Comparison of ENCODE assay signal across 29 mouse cellular contexts in the genomic region with DNA sequence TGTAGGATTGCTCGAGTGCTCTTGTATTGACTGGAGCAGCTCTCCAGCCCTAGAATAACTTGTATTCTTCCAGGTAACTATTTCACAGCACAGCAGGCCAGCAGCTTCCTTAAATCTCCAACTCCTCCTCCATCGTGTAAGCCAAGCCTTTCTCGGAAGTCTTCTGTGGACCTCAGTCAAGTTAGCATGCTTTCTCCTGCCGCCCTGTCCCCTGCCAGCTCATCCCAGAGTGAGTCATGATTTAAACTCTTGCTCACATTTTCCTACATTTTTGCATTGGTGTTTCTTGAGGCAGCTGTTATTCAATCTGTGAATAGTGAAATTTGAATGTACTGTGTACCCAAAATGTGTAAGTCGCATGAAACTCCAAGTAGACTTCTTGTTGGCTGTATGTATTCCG. TPM values are rescaled to one million over a fixed set of nuclear protein-coding genes. Genes with fewer than 3 reads are reported as not detected.
DNase-seq lines count a peak whose midpoint lies in the region; ATAC-seq lines count a peak whose summit lies in the region.
"Had no signal": no experiment of that assay in that cellular context is flagged by ENCODE, and none has a peak within 500 bp of the region (broad histone marks: within the 10 kb centered on the region; RNA-seq: fewer than 3 reads in every experiment).

No protein-coding gene starts in this region.

- WGBS in midbrain, embryonic 11.5 days = 91% methylated on average over 6 of the region's 6 CpGs

- no peaks in the 10 kb centered on the region for H3K4me1 ChIP-seq in midbrain, embryonic 11.5 days (ENCODE audit: control insufficient read depth, insufficient read depth, low read length)
- H3K4me1 ChIP-seq: embryonic facial prominence, embryonic 12.5 days; forebrain, embryonic 15.5 days; heart, embryonic 15.5 days; kidney, embryonic 15.5 days; limb, embryonic 13.5 days; liver, embryonic 15.5 days; midbrain, embryonic 12.5 days; neural tube, embryonic 12.5 days had no signal

- H3K4me3 ChIP-seq in midbrain, embryonic 11.5 days (ENCODE audit: low read depth, low read length) = no peak overlapping the region
- H3K4me3 ChIP-seq: embryonic facial prominence, embryonic 12.5 days; forebrain, embryonic 15.5 days; heart, embryonic 15.5 days; kidney, embryonic 15.5 days; limb, embryonic 13.5 days; liver, embryonic 15.5 days; midbrain, embryonic 12.5 days; neural tube, embryonic 12.5 days had no signal

- H3K36me3 ChIP-seq in midbrain, embryonic 11.5 days (ENCODE audit: control insufficient read depth, insufficient read depth, low read length) = peaks cover 23% of the 10 kb centered on the region

- H3K4me2 ChIP-seq in midbrain, embryonic 11.5 days = no peak overlapping the region
- H3K4me2 ChIP-seq: embryonic facial prominence, embryonic 12.5 days; forebrain, embryonic 15.5 days; heart, embryonic 15.5 days; kidney, embryonic 15.5 days; limb, embryonic 13.5 days; liver, embryonic 15.5 days; midbrain, embryonic 12.5 days; neural tube, embryonic 12.5 days had no signal

- intact Hi-C loops in left cerebral cortex, postnatal 4 days (cut with DNase I) = no loop called here
- intact Hi-C loops in left cerebral cortex, postnatal 25 days (cut with DNase I) = no loop called here

- ATAC-seq in midbrain, embryonic 11.5 days (ENCODE audit: low FRiP score) = no peak
- ATAC-seq: forebrain, embryonic 15.5 days; hindbrain, embryonic 16.5 days; intestine, embryonic 16.5 days had no signal

- no peaks in the 10 kb centered on the region for H3K27me3 ChIP-seq in midbrain, embryonic 11.5 days (ENCODE audit: control insufficient read depth, insufficient read depth, low read length)
- H3K27me3 ChIP-seq: embryonic facial prominence, embryonic 12.5 days; forebrain, embryonic 15.5 days; heart, embryonic 15.5 days; kidney, embryonic 15.5 days; limb, embryonic 13.5 days; liver, embryonic 15.5 days; midbrain, embryonic 12.5 days; neural tube, embryonic 12.5 days had no signal

- H3K9ac ChIP-seq in midbrain, embryonic 11.5 days (ENCODE audit: low read length) = no peak overlapping the region
- H3K9ac ChIP-seq: embryonic facial prominence, embryonic 12.5 days; forebrain, embryonic 15.5 days; heart, embryonic 15.5 days; kidney, embryonic 15.5 days; limb, embryonic 13.5 days; liver, embryonic 15.5 days; midbrain, embryonic 12.5 days; neural tube, embryonic 12.5 days had no signal

- no peaks in the 10 kb centered on the region for H3K9me3 ChIP-seq in midbrain, embryonic 11.5 days (ENCODE audit: control insufficient read depth, low read length)
- H3K9me3 ChIP-seq: embryonic facial prominence, embryonic 12.5 days; forebrain, embryonic 15.5 days; heart, embryonic 15.5 days; kidney, embryonic 15.5 days; limb, embryonic 13.5 days; liver, embryonic 15.5 days; midbrain, embryonic 12.5 days; neural tube, embryonic 12.5 days had no signal

- H3K27ac ChIP-seq in midbrain, embryonic 11.5 days (ENCODE audit: low read depth, low read length) = no peak overlapping the region
- H3K27ac ChIP-seq: embryonic facial prominence, embryonic 12.5 days; forebrain, embryonic 15.5 days; heart, embryonic 15.5 days; kidney, embryonic 15.5 days; limb, embryonic 13.5 days; liver, embryonic 15.5 days; midbrain, embryonic 12.5 days; neural tube, embryonic 12.5 days had no signal

- DNase-seq in adrenal gland, postnatal 36 days = peak; percentile 30 to 43
- no peak for DNase-seq in adrenal gland, postnatal 4 days (ENCODE audit: low spot score in 2 of 2)
- peak; percentile 39 to 48 for DNase-seq in left cerebral cortex, adult 18-20 months (ENCODE audit: low spot score in 2 of 2)
- no peak for DNase-seq in left cerebral cortex, postnatal 4 days
- peak; percentile 76 for DNase-seq in NIH3T3 (ENCODE audit: low read depth)
- peak; percentile 28 to 89 for DNase-seq in left cerebral cortex, postnatal 25 days (ENCODE audit: low spot score in 2 of 2)
- DNase-seq in testis, postnatal 10 days (ENCODE audit: low spot score) = no peak
- DNase-seq in midbrain, embryonic 11.5 days (ENCODE audit: low spot score, missing footprints) = no peak
- DNase-seq: B cell, adult 2 months; cerebellum, adult 9-11 months; gastrocnemius, postnatal 10 days; heart, adult 18-20 months; heart, postnatal 4 days; thymus, postnatal 25 days had no signal

RNA-seq across cellular contexts. Expression of gene Gm21958, which starts 1.3 kb away (rescaled TPM):
- total RNA-seq in adrenal gland, postnatal 36 days (2021) = not detected
- not detected for total RNA-seq in adrenal gland, postnatal 4 days (2021)
- total RNA-seq in left cerebral cortex, adult 18-20 months (2021) = not detected
- total RNA-seq in left cerebral cortex, postnatal 4 days (2021) = not detected
- total RNA-seq in left cerebral cortex, postnatal 25 days (2021) = not detected
- polyA plus RNA-seq in midbrain, embryonic 11.5 days (2014; fragmentation: Nextera tagmentation; extraction: Ambion mirVana) = 0.61 TPM in 1 of 2 replicates, not detected in the other
- total RNA-seq: gastrocnemius, postnatal 10 days; heart, adult 18-20 months; heart, postnatal 4 days; layer of hippocampus, postnatal 25 days had no signal
- polyA plus RNA-seq: brain, embryonic 14.5 days; cortical plate, adult 2 months; intestine, embryonic 16.5 days; large intestine, adult 2 months; neural tube, embryonic 12.5 days; testis, adult 2 months had no signal

RNA-seq across cellular contexts. Expression of gene Exosc8, which starts 19.7 kb away (rescaled TPM):
- total RNA-seq in adrenal gland, postnatal 36 days (2021) = 10 to 100 TPM; 29.5 to 41.6 TPM
- 10 to 100 TPM; 60.4 to 63.4 TPM for total RNA-seq in adrenal gland, postnatal 4 days (2021)
- total RNA-seq in left cerebral cortex, adult 18-20 months (2021) = 10 to 100 TPM; 31.4 to 31.9 TPM
- total RNA-seq in left cerebral cortex, postnatal 4 days (2021) = 10 to 100 TPM; 53.9 to 60.7 TPM
- total RNA-seq in left cerebral cortex, postnatal 25 days (2021) = 10 to 100 TPM; 23.4 to 23.8 TPM
- 147 and 155 TPM in 2 replicates for polyA plus RNA-seq in midbrain, embryonic 11.5 days (2014; fragmentation: Nextera tagmentation; extraction: Ambion mirVana)

RNA-seq across cellular contexts. Expression of gene Alg5, which starts 19.9 kb away (rescaled TPM):
- 10 to 100 TPM; 41.1 to 50.1 TPM for total RNA-seq in adrenal gland, postnatal 36 days (2021)
- 10 to 100 TPM; 38.5 to 41.2 TPM for total RNA-seq in adrenal gland, postnatal 4 days (2021)
- 10 to 100 TPM; 18.6 to 19.7 TPM for total RNA-seq in left cerebral cortex, adult 18-20 months (2021)
- 10 to 100 TPM; 24.5 to 31.4 TPM for total RNA-seq in left cerebral cortex, postnatal 4 days (2021)
- 10 to 100 TPM; 17.3 to 19.2 TPM for total RNA-seq in left cerebral cortex, postnatal 25 days (2021)
- polyA plus RNA-seq in midbrain, embryonic 11.5 days (2014; fragmentation: Nextera tagmentation; extraction: Ambion mirVana) = 40.5 and 46.4 TPM in 2 replicates

RNA-seq across cellular contexts. Expression of gene Supt20, which starts 22.9 kb away (rescaled TPM):
- 10 to 100 TPM; 37.7 to 51.7 TPM for total RNA-seq in adrenal gland, postnatal 36 days (2021)
- 10 to 100 TPM; 88.9 to 90.4 TPM for total RNA-seq in adrenal gland, postnatal 4 days (2021)
- total RNA-seq in left cerebral cortex, adult 18-20 months (2021) = 10 to 100 TPM; 43.2 to 45.0 TPM
- 10 to 100 TPM; 72.3 to 75.3 TPM for total RNA-seq in left cerebral cortex, postnatal 4 days (2021)
- 10 to 100 TPM; 41.6 to 42.3 TPM for total RNA-seq in left cerebral cortex, postnatal 25 days (2021)
- 117 and 129 TPM in 2 replicates for polyA plus RNA-seq in midbrain, embryonic 11.5 days (2014; fragmentation: Nextera tagmentation; extraction: Ambion mirVana)

RNA-seq across cellular contexts. Expression of gene Smad9, which starts 39.9 kb away (rescaled TPM):
- 10 to 100 TPM; 21.8 to 36.3 TPM for total RNA-seq in adrenal gland, postnatal 36 days (2021)
- 10 to 100 TPM; 22.9 to 24.8 TPM for total RNA-seq in adrenal gland, postnatal 4 days (2021)
- total RNA-seq in left cerebral cortex, adult 18-20 months (2021) = 10 to 100 TPM in 1 of 2 experiments, 1 to 10 TPM in 1; 7.9 to 10.7 TPM
- total RNA-seq in left cerebral cortex, postnatal 4 days (2021) = 1 to 10 TPM; 2.8 to 3.1 TPM
- total RNA-seq in left cerebral cortex, postnatal 25 days (2021) = 1 to 10 TPM; 6.4 to 8.0 TPM
- 0.07 and 0.27 TPM in 2 replicates for polyA plus RNA-seq in midbrain, embryonic 11.5 days (2014; fragmentation: Nextera tagmentation; extraction: Ambion mirVana)

Comparison
In these comparisons a context has a peak if more than half of its experiments do, and no peak if none do; other contexts are left out.
1. DNase-seq: peak in adrenal gland, postnatal 36 days (2 of 2), left cerebral cortex, adult 18-20 months (2 of 2), NIH3T3 (single experiment) and left cerebral cortex, postnatal 25 days (2 of 2); none in adrenal gland, postnatal 4 days (0 of 2), left cerebral cortex, postnatal 4 days (single experiment), testis, postnatal 10 days (single experiment) and midbrain, embryonic 11.5 days (single experiment).